Mouse (Mus musculus): ENCODE results near the gene Amer3.

DNA sequence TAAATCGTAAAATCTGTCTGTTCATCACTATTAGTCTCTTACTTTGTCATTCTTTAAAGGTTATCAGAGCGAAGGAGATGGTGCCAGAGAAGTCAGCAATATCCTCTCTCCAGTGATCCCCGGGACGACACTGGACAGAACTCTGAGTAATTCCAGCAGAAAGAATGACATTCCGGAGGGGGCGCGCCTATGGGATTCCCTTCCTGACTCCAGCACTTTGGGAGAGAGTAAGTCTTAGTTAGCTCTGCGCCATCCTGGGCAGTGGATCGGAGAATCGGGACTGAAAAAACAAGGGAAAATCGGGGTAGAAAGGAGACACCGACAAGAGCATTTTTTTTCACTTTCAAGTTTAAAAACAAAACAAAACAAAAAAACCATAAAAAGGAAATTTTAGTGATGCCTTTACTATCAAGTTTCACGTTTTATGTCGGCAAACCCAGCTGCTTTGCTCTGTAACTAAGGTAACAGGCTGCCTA, 43.1 kb upstream of the Amer3 start:
- no peak for TF ChIP-seq CTCF (IDR thresholded peaks at IDR 0.05; ENCODE audit: low read depth)
- TF ChIP-seq EP300 (IDR thresholded peaks at IDR 0.05; ENCODE audit: low read depth) = no peak

Measured in heart, postnatal 0 days (tissue).